Comparison of ENCODE assay signal across 18 mouse cellular contexts in genomic region chr10:5447950-5448716, GRCm38 (mm10).
DNase-seq lines count a peak whose midpoint lies in the region; ATAC-seq lines count a peak whose summit lies in the region.
"Had no signal": no experiment of that assay in that cellular context is flagged by ENCODE, and none has a peak within 500 bp of the region (broad histone marks: within the 10 kb centered on the region; RNA-seq: fewer than 3 reads in every experiment).

No protein-coding gene starts in this region.

- no peak overlapping the region for H3K4me2 ChIP-seq in midbrain, embryonic 16.5 days (ENCODE audit: low read length)
- no peak overlapping the region for H3K4me2 ChIP-seq in intestine, embryonic 16.5 days (ENCODE audit: low read depth, low read length)
- H3K4me2 ChIP-seq in forebrain, embryonic 13.5 days = no peak overlapping the region
- H3K4me2 ChIP-seq: embryonic facial prominence, embryonic 12.5 days; hindbrain, embryonic 15.5 days; neural tube, embryonic 12.5 days had no signal

- H3K36me3 ChIP-seq in midbrain, embryonic 16.5 days (ENCODE audit: control insufficient read depth, insufficient read depth, low read length) = no peaks in the 10 kb centered on the region
- no peaks in the 10 kb centered on the region for H3K36me3 ChIP-seq in intestine, embryonic 16.5 days (ENCODE audit: control insufficient read depth, insufficient read depth, low read length)
- no peaks in the 10 kb centered on the region for H3K36me3 ChIP-seq in forebrain, embryonic 13.5 days (ENCODE audit: poor library complexity, severe bottlenecking)
- H3K36me3 ChIP-seq: embryonic facial prominence, embryonic 12.5 days; heart, embryonic 10.5 days; hindbrain, embryonic 15.5 days; neural tube, embryonic 12.5 days had no signal

- no peaks in the 10 kb centered on the region for H3K27me3 ChIP-seq in midbrain, embryonic 16.5 days (ENCODE audit: control insufficient read depth, insufficient read depth, low read depth, low read length)
- no peaks in the 10 kb centered on the region for H3K27me3 ChIP-seq in intestine, embryonic 16.5 days (replicated peaks; ENCODE audit: control insufficient read depth, insufficient read depth, low read length)
- H3K27me3 ChIP-seq in forebrain, embryonic 13.5 days = no peaks in the 10 kb centered on the region
- H3K27me3 ChIP-seq: embryonic facial prominence, embryonic 12.5 days; hindbrain, embryonic 15.5 days; neural tube, embryonic 12.5 days had no signal

- intact Hi-C loops in left cerebral cortex, postnatal 4 days (cut with DNase I) = no loop called here

- no peak for ATAC-seq in midbrain, embryonic 16.5 days
- no peak for ATAC-seq in intestine, embryonic 16.5 days
- no peak for ATAC-seq in forebrain, embryonic 13.5 days
- ATAC-seq: liver, postnatal 0 days had no signal

- no peak overlapping the region for H3K9ac ChIP-seq in midbrain, embryonic 16.5 days (ENCODE audit: low read depth, low read length)
- no peak overlapping the region for H3K9ac ChIP-seq in intestine, embryonic 16.5 days (ENCODE audit: low read depth, low read length)
- H3K9ac ChIP-seq in forebrain, embryonic 13.5 days = no peak overlapping the region
- H3K9ac ChIP-seq: embryonic facial prominence, embryonic 12.5 days; hindbrain, embryonic 15.5 days; liver, postnatal 0 days; neural tube, embryonic 12.5 days had no signal

- H3K9me3 ChIP-seq in midbrain, embryonic 16.5 days (replicated peaks; ENCODE audit: control insufficient read depth, low read length, poor library complexity, severe bottlenecking) = no peaks in the 10 kb centered on the region
- no peaks in the 10 kb centered on the region for H3K9me3 ChIP-seq in intestine, embryonic 16.5 days (ENCODE audit: control insufficient read depth, low read length)
- no peaks in the 10 kb centered on the region for H3K9me3 ChIP-seq in forebrain, embryonic 13.5 days (replicated peaks)
- H3K9me3 ChIP-seq: embryonic facial prominence, embryonic 12.5 days; heart, embryonic 10.5 days; hindbrain, embryonic 15.5 days; neural tube, embryonic 12.5 days had no signal

- 78% methylated on average over 4 of the region's 4 CpGs for WGBS in midbrain, embryonic 16.5 days
- WGBS in intestine, embryonic 16.5 days = 70% methylated on average over 4 of the region's 4 CpGs
- 76% methylated on average over 4 of the region's 4 CpGs for whole genome bisulfite sequencing in forebrain, embryonic 13.5 days

- H3K4me1 ChIP-seq in midbrain, embryonic 16.5 days (ENCODE audit: control insufficient read depth, insufficient read depth, low read length) = 0 out of 2 replicates have a peak, but pooled peaks cover 3% of the 10 kb centered on the region
- H3K4me1 ChIP-seq in intestine, embryonic 16.5 days (ENCODE audit: control insufficient read depth, insufficient read depth, low read length) = no peaks in the 10 kb centered on the region
- H3K4me1 ChIP-seq in forebrain, embryonic 13.5 days = no peaks in the 10 kb centered on the region
- H3K4me1 ChIP-seq: embryonic facial prominence, embryonic 12.5 days; heart, embryonic 10.5 days; hindbrain, embryonic 15.5 days; neural tube, embryonic 12.5 days had no signal

- no peak overlapping the region for H3K27ac ChIP-seq in midbrain, embryonic 16.5 days (ENCODE audit: low read length)
- no peak overlapping the region for H3K27ac ChIP-seq in intestine, embryonic 16.5 days (ENCODE audit: low read length)
- H3K27ac ChIP-seq in forebrain, embryonic 13.5 days = no peak overlapping the region
- H3K27ac ChIP-seq: embryonic facial prominence, embryonic 12.5 days; heart, embryonic 10.5 days; hindbrain, embryonic 15.5 days; neural tube, embryonic 12.5 days had no signal

- peak; percentile 49 for DNase-seq in left cerebral cortex, postnatal 4 days
- DNase-seq in left cerebral cortex, adult 9 months (ENCODE audit: low spot score in 2 of 2) = no peak
- peak; percentile 72 for DNase-seq in cerebellum, adult 11-12 months
- peak; percentile 58 to 66 for DNase-seq in cerebellum, postnatal 36 days
- DNase-seq in thymus, postnatal 25 days = peak; percentile 25
- DNase-seq: gastrocnemius, postnatal 25 days; heart, postnatal 10 days; kidney, adult 8-10 months; kidney, postnatal 25 days; liver, postnatal 0 days; lung, postnatal 36 days had no signal

- H3K4me3 ChIP-seq in midbrain, embryonic 16.5 days (ENCODE audit: low read depth, low read length) = no peak overlapping the region
- H3K4me3 ChIP-seq in intestine, embryonic 16.5 days (ENCODE audit: low read length) = no peak overlapping the region
- H3K4me3 ChIP-seq in forebrain, embryonic 13.5 days = no peak overlapping the region
- H3K4me3 ChIP-seq: embryonic facial prominence, embryonic 12.5 days; heart, embryonic 10.5 days; hindbrain, embryonic 15.5 days; neural tube, embryonic 12.5 days had no signal

Comparison
In these comparisons a context has a peak if more than half of its experiments do, and no peak if none do; other contexts are left out.
1. DNase-seq: peak in left cerebral cortex, postnatal 4 days (single experiment), cerebellum, adult 11-12 months (single experiment), cerebellum, postnatal 36 days (2 of 2) and thymus, postnatal 25 days (single experiment); none in left cerebral cortex, adult 9 months (0 of 2).